Mouse (Mus musculus) cerebellum, adult (tissue): ENCODE results near the gene Slc36a3.
"Not testable (repeated sequence)": the region's sequence is repeated elsewhere in the genome, so short reads cannot be mapped to it uniquely, and the experiment has no call there.

Experiments used
- ATAC-seq: cut with Nextera tagmentation; 2 replicates; pipeline ENCODE4 v1.9.2; 2017; ENCODE audit warnings: mild to moderate bottlenecking, moderate library complexity, mixed read lengths; ENCODE audit not compliant: insufficient number of reproducible peaks, low FRiP score, low TSS enrichment

Gene Slc36a3

DNA sequence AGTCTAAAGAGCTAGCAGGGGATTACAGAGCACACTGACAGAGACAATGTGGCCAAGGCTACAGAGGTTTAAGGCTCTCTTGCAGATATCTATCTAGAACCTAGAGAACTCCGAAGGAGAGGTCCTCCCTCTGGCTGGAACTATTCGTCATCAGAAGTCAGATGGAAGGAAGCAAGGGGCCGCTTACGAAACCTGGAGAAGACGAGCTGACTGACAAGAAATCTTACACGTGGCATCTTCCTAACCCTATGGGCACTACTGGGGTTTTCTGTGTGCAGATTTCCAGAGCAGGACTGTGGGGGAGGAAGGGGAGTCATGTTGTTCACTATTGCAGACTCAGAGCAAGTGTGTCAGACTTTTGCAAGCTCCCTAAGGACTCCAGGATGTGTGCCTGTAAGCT, 4.1 kb downstream of the Slc36a3 start:
- ATAC-seq = no peak

- no peak for ATAC-seq
Observed at GRCm38 (mm10) chr11:55146855-55147254, 4.7 kb downstream of the Slc36a3 start.

DNA sequence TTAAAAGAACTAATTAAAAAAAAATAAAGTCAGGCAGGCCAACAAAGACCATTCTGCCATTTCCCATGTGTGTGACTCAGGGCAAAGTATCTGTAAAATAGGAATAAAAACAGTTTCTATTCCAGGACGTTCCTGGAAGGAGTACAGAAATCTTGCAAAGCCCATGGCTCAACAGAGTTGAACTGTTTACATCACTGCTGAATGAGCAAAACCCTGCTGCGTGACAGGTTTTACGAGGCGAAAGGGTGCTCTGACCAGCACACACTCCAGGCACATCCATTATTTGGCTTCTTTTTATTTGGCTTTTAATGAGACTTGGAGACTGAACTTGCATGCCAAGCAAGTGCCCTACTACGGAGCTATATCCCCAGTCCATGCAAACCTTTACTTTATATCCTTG, 7.5 kb downstream of the Slc36a3 start:
- no peak for ATAC-seq

DNA sequence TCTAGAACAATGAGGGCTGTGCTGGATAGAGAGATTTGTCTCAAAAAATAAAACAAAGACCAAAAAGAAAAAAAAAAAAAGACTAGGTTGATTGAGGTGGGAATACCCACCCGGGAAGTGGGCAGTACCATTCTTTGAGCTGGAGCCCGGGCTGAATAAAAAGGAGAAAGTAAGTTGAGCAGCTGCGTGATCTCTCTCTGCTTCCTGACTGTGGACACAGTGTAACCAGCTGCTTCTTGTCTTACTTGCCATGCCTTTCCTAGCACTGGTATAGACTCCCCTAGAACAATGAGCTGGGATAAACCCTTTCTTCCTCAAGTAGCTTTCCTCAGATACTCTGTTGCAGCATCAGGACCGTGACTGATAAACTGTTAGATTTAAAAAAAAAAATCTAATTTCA, 10.0 kb downstream of the Slc36a3 start:
- ATAC-seq = no peak

- ATAC-seq = no peak
Observed at GRCm38 (mm10) chr11:55137646-55138045, 13.9 kb downstream of the Slc36a3 start.

DNA sequence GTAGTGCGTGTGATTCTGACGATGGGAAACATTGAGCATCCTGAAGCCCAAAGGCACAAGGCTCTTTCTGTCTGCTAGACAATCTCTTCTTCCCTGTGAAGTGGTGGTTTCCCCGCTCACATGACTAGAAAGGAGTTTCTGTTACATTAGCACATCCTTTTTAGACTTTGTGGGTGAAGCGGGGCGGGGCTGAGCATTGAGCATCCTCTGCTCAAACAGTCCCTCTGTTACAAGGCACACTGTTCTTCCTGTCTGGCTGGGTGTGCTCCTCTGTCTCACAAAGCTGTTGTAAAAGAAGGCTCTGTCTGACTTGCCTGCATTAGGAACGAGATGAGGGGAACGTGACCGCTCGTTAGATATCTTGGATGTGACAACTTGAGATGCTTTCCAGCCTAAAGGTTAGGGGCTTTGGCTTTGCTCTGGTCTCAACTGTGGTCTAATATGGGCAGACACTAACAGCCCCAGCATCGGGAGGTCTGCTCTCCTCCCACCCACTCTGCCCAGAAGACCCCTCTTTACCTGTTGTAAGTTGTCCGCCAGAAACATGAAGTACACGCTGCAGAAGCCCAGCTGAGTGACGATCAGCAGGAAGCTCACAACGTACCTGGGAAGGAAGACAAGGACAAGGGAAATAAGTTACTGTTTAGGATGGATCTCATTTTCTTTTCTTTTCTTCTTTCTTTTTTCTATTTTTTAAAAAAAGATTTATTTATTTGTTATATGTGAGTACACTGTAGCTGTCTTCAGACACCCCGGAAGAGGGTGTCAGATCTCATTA, 14.5 kb downstream of the Slc36a3 start:
- ATAC-seq = no peak

- ATAC-seq = no peak
Observed at GRCm38 (mm10) chr11:55134871-55135270, 16.6 kb downstream of the Slc36a3 start.

- no peak for ATAC-seq
Observed at GRCm38 (mm10) chr11:55134407-55134806, 17.1 kb downstream of the Slc36a3 start.

- no peak for ATAC-seq
Observed at GRCm38 (mm10) chr11:55133204-55133603, 18.3 kb downstream of the Slc36a3 start.

GRCm38 (mm10) chr11:55131946-55132345, 19.6 kb downstream of the Slc36a3 start:
- ATAC-seq = no peak

DNA sequence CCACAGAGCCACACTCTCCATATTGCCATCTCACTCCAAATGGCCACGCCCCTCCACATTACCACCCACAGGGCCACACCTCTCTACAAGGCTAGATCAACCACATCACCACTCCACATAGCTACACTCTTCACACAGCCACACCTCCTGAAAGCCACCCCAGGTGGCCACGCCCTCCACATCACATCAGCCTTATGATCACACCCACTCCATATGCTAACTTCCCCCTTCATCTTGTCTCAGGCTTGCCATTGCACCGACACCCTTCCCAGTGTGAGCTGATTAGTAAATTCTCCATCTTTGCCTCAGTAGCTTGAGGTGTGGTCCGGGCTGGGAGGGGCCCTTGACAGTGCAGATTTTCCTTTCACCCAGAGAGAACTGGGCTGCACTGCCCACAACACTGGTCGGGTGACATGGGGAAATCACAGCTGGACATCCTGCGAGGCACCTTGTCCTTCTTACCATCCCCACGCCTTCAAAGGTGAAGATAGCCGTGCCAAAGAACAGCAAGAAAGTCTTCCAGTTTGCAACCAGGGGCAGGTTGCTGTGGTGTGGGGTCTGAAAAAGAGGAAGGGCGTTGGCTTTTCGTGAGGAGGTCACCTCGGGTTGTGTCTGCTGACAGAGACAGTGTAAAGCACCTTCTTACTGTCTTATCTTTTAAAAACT, 20.3 kb downstream of the Slc36a3 start:
- ATAC-seq = no peak

DNA sequence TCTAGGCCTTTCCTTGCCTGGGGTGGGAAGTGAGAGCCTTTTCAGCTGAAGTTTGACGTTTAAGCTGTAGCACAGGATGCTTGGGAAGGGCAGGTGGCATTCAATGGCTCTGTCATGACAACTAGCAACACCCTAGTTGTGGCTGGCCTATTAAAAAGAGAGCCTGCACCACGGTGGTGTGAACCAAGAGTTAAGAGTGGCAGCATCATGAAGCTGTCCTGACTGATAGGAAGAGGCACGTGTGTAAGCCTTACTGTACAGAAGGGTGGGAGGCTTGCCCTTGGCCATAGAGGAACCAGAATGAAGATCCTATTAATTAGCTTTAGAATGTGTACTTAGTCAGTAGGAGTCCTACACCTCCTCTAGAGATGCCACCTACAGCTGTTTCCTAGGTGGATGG, 23.1 kb downstream of the Slc36a3 start:
- no peak for ATAC-seq

DNA sequence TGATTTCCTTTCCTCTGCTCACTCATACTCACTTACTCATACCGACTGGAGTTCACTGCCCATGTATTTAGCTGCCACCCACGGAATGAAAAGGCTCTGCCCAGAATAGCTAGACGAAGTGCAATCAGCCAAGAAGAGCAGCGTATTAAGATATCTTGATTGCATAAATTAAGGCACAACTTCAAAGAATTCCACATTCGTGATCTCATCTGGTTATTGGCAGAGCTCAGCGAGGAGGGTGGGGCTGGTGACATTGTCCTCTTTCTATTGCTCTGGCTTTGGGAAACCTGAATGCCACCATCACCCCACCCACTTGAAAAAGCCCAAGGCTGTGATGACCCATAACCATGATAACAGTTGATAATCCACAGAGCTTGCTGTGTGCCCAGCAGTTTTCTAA, 23.6 kb downstream of the Slc36a3 start:
- no peak for ATAC-seq

- ATAC-seq = no peak
Observed at GRCm38 (mm10) chr11:55126663-55127062, 24.8 kb downstream of the Slc36a3 start.

DNA sequence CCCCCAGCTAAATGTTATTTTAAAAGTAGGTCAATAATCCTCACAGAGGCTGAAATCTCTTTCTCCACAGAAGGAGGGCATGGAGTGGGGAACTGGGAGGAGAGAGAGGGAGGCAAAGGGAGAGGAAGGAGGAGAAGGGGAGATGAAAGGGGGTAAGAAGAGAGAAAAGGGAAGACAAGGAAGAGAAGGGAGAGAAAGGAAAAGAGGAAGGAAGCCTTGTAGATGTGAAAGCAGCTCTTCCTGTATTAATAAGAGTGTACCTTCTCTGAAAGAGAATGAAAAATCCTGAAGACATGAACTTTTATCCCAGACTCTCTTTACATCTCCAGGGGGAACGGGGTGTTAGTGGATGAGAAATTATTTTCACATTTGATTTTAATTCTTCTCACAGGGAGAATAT, 30.1 kb downstream of the Slc36a3 start:
- no peak for ATAC-seq

DNA sequence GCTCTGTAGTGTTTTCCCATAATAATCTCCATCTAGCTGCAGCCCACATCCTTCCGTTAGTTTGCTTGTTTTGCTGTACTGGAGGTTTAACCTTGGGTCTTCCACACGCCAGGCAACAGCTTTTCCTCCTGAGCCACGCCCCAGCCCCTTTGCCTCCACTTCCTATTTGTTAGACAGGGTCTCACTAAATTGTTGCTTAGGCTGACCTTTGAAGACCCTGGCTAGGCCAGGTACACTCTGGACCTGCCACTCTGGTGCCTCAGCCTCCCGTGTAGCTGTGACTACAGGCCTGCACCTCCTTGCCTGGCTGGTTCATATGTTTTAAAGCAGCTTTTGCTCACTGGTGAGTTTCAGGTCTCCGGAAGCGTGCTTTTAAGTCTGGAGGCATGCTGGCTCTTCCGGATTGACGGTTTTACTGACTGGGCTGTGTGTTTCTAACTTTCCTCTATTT, 30.7 kb downstream of the Slc36a3 start:
- no peak for ATAC-seq

GRCm38 (mm10) chr11:55120279-55120678, 31.2 kb downstream of the Slc36a3 start:
- no peak for ATAC-seq

DNA sequence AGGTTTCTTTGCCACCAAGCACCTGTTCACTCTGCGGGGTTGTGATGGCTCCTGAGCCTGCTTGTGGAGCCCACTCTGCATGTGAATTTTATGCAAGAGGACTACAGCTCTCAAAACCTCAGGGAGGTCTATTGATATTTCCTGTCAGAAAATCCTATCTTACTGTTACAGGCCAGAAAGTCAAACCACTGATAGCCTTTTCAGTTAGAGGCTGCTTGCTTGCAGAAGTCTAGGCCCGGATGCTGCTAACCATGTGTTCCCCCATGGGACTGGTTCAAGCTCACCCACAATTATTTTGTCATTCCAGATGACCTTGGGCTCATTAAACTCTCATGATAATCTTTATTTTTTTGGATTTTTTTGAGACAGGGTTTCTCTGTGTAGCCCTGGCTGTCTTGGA, 34.5 kb downstream of the Slc36a3 start:
- no peak for ATAC-seq

DNA sequence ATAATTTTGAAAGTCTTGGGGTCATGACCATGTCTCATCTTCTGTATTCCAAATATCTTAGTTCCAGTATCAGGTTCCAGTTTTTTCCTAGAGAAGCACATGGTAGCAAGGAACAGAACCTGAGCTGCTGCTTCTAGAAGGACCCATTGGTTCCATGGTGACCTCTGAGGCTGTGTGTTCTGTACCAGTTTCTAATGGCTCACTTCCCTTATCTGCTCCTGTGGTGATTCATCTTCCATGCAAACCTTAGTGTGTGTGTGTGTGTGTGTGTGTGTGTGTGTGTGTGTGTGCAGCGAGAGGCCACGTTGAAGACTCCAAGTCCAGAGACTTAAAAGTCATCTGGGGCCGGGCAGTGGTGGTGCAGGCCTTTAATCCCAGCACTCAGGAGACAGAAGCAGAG, 35.5 kb downstream of the Slc36a3 start:
- ATAC-seq = no peak

- ATAC-seq = no peak
Observed at GRCm38 (mm10) chr11:55114291-55114690, 37.2 kb downstream of the Slc36a3 start.

GRCm38 (mm10) chr11:55113861-55114250, 37.7 kb downstream of the Slc36a3 start:
- not testable (repeated sequence) for ATAC-seq
